8 mouse cellular contexts compared by ENCODE assay signal in genomic region chr12:8921394-8922368, GRCm38 (mm10). TPM values are rescaled to one million over a fixed set of nuclear protein-coding genes. Genes with fewer than 3 reads are reported as not detected.
DNase-seq lines count a peak whose midpoint lies in the region; ATAC-seq and TF ChIP-seq lines count a peak whose summit lies in the region.

Gene Laptm4a (plus strand): TSS chr12:8921664.

- H3K9ac ChIP-seq in hindbrain, postnatal 0 days (replicated peaks; ENCODE audit: low read length): peak within 1 kb of the TSS; percentile 96

- ATAC-seq in common myeloid progenitor, adult 5-6 weeks (replicated peaks; ENCODE audit: low read depth, poor library complexity, severe bottlenecking): peak; percentile 81
- peak; percentile 99 for ATAC-seq in hindbrain, postnatal 0 days
- peak; percentile 90 for ATAC-seq in megakaryocyte, adult 5-6 weeks (ENCODE audit: poor library complexity, severe bottlenecking)

- under 1% methylated on average over 73 of the region's 73 CpGs for WGBS in hindbrain, postnatal 0 days

- peaks cover 14% of the 10 kb centered on the region for H3K4me1 ChIP-seq in hindbrain, postnatal 0 days (ENCODE audit: insufficient read depth, low read length)

- no peaks in the 10 kb centered on the region for H3K36me3 ChIP-seq in hindbrain, postnatal 0 days (ENCODE audit: insufficient read depth, low read length)

- TF ChIP-seq CTCF in gastrocnemius, adult 2 months (IDR thresholded peaks at IDR 0.05): no peak
- TF ChIP-seq CTCF in hindbrain, postnatal 0 days (IDR thresholded peaks at IDR 0.05; ENCODE audit: low read depth): 0 out of 2 replicates have a peak, but pooled peaks have one; percentile 8
- no peak for TF ChIP-seq CTCF in left cerebral cortex, adult 2 months (IDR thresholded peaks at IDR 0.05)

- H3K27ac ChIP-seq in gastrocnemius, adult 2 months: peak within 1 kb of the TSS; percentile 98
- H3K27ac ChIP-seq in hindbrain, postnatal 0 days: peak within 1 kb of the TSS; percentile 97
- H3K27ac ChIP-seq in left cerebral cortex, adult 2 months: peak within 1 kb of the TSS; percentile 89

- H3K4me3 ChIP-seq in gastrocnemius, adult 2 months: peak within 1 kb of the TSS; percentile 86
- H3K4me3 ChIP-seq in hindbrain, postnatal 0 days (ENCODE audit: low read length): peak within 1 kb of the TSS; percentile 91
- peak within 1 kb of the TSS; percentile 84 for H3K4me3 ChIP-seq in left cerebral cortex, adult 2 months

- intact Hi-C loops in gastrocnemius, adult 2 months (cut with DNase I): loop anchor here (2.0 kb wide), 1 partner anchor 51 kb away; the partner anchor contains the start of gene Wdr35
- intact Hi-C loops in left cerebral cortex, adult 2 months (cut with DNase I): loop anchor here (2.0 to 5.0 kb wide), 2 partner anchors 34 to 51 kb away; partner anchors contain the start of gene Wdr35

- H3K9me3 ChIP-seq in hindbrain, postnatal 0 days (ENCODE audit: low read length): no peaks in the 10 kb centered on the region

- peak within 1 kb of the TSS; percentile 89 for H3K4me2 ChIP-seq in hindbrain, postnatal 0 days (ENCODE audit: low read depth, low read length)

- H3K27me3 ChIP-seq in hindbrain, postnatal 0 days (ENCODE audit: insufficient read depth, low read length): no peaks in the 10 kb centered on the region

- DNase-seq in ZHBTc4 (ENCODE audit: low read depth, low spot score): peak; percentile 99
- peak; percentile 99 for DNase-seq in gastrocnemius, adult 2 months
- peak; percentile 98 for DNase-seq in hindbrain, postnatal 0 days (ENCODE audit: low spot score)
- peak; percentile 96 to 97 for DNase-seq in left cerebral cortex, adult 2 months (ENCODE audit: extremely low spot score in 1 of 2, low spot score in 2 of 2)
- peak; percentile 95 to 97 for DNase-seq in right cerebral cortex, adult 2 months (ENCODE audit: low spot score in 2 of 2)
- peak; percentile 97 for DNase-seq in urinary bladder, postnatal 14 days (ENCODE audit: low spot score)

RNA-seq across cellular contexts. Expression of gene Laptm4a, which starts in this region (rescaled TPM):
- total RNA-seq in common myeloid progenitor, adult 5-6 weeks (2017): 115 and 122 TPM in 2 replicates
- 100 to 1,000 TPM; 195 to 263 TPM for total RNA-seq in gastrocnemius, adult 2 months (2021)
- 185 and 196 TPM in 2 replicates for total RNA-seq in hindbrain, postnatal 0 days (2014; rRNA removed)
- 289 and 299 TPM in 2 replicates for polyA plus RNA-seq in hindbrain, postnatal 0 days (2015; fragmentation: Nextera tagmentation; extraction: Ambion mirVana)
- 100 to 1,000 TPM; 166 to 168 TPM for total RNA-seq in left cerebral cortex, adult 2 months (2021)
- total RNA-seq in megakaryocyte, adult 5-6 weeks (2015): 121 and 132 TPM in 2 replicates
- 192 and 195 TPM in 2 replicates for total RNA-seq in megakaryocyte, adult 5-6 weeks (2017)

Comparison
In these comparisons a context has a peak if more than half of its experiments do, and no peak if none do; other contexts are left out.
1. Peak in every context shown above with its lines: DNase-seq, ATAC-seq, H3K4me3 ChIP-seq and H3K27ac ChIP-seq.